Mouse (Mus musculus) spleen, postnatal 14 days (tissue): ENCODE data around the gene Gm5089.

Source experiments
- DNase-seq, 2 experiments: peaks; one replicate each; pipeline ENCODE4 v3.0.0; 2021 to 2022; ENCODE audit warnings: low spot score in 2 of 2

Gm5089 gene

DNA sequence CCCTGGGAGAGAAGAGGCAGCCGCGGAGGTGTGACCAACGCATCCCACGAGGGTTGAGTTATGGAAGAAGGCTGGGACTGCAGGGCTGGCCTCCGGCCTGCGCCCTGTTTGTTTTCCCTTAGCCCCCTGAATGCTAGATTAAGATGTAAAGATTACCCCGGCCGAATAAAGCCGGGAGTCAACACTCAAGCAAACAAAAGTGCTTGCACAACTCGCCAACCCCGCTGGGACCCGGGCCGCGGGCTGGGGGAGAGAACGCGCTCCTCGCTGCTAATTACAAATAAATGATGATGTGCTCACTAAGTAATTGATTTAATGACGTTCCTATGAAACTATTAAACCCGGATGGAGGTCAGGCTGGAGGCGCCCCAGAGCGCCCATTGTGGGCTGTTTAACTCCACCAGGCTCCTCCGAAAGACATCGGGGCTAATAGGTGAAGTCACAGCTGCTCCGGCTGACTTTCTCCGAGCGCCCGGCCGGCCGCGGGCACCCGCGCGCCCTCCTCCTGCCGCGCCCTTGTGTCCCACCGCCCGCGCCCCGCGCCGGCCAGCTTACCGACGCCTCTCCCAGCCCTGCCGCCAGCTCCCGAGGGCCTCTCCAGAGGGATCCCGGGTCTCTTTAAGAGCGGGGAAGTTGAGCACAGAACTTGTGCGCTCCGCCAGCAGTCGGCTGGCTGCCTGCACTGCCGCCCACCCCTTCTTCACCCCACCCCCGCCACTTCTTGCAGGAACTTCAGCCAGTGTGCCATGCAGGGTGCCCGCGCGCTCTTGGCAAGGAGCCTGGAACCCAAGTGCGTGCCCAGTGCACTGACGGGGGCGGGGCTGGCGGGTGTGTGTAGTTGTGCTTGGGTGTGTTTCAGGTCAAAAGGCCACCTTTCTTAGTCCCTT is at the start of gene Gm5089:
TSS of gene Gm5089 (minus strand) at position 620 of the 887 bp plus-strand sequence.
- DNase-seq, result no peak

DNA sequence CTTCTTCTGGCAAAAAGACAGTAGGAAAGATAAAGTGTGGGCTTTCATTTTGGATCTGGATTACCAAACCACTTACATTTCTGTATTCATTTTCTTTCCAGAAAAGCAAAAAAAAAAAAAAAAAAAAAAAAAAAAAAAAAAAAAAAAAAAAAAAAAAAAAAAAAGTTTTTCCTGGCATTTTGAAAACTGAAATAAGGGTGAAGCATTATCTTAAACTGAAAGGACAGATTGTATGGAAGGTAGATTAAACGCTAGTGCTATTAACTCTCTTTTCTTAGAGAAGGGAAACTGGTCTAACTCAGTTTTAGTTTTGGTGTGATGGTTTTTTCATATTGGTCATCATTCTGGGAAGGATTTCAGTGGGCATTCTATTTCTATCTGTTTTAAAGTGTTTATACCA is 41.1 kb upstream of the Gm5089 start:
- DNase-seq, result no peak

DNA sequence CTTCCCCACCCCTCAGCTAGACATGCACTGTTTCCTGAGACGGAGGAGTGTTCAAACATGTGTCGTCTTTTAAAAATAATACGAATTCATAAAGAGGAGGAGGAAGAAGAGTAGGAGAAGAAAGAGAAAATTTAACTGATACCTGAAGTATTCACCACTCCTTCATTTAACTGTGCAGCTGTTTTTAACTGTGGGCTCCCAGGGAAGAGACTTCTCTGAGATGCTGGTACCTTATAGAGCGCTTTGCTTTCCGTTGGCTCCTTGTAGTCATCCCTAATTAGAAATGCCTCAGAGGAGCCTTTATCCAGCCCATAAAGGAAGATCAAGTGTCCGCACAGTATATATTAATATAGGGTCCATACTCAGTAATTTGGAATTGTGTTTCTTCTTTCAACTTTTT is 40.6 kb upstream of the Gm5089 start:
- DNase-seq, result no peak

DNA sequence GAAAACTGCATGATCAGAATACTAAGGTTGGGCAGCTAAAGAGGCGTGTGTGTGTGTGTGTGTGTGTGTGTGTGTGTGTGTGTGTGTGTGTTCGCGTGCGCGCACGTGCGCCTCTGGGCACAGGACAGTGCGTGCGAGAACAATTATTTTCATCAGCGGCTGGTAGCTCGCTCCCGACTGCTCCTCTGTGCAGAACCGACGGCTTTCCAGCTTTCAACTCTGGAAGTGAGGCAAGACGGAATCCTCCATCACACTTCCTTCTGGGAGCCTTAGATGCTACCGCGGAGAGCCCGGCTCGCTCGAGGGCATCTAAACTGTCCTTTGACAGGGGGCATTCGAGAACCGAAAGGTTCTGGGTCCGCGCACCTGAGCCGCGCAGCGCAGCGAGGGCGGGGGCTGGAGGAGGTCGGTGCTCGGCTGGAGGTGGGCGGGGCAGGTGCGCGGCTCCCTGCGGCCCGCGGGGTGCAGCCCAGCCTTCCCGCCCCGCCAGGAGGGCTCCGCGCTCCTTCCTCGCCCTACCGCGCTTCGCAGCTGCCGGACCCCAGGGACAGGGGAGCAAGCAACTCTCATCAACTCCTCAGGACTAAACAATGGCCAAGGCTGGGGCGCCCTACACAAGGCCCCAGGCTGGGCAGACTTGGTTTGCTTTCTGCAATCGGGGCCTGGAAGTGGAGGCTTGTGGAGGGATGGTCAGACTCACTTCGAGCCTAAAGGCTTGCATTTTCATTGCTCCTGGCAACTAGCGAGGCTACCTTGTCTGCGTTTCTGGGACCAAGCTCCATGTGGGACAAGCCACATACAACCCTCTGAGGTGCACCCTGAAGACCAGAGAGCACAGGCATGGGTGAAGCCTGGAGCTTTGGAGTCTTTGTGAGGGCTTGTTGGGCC is 39.8 kb upstream of the Gm5089 start, which contains the start of gene Gm10837:
TSS of gene Gm10837 (plus strand) at position 146 of the 888 bp plus-strand sequence.
- DNase-seq, result no peak

DNA sequence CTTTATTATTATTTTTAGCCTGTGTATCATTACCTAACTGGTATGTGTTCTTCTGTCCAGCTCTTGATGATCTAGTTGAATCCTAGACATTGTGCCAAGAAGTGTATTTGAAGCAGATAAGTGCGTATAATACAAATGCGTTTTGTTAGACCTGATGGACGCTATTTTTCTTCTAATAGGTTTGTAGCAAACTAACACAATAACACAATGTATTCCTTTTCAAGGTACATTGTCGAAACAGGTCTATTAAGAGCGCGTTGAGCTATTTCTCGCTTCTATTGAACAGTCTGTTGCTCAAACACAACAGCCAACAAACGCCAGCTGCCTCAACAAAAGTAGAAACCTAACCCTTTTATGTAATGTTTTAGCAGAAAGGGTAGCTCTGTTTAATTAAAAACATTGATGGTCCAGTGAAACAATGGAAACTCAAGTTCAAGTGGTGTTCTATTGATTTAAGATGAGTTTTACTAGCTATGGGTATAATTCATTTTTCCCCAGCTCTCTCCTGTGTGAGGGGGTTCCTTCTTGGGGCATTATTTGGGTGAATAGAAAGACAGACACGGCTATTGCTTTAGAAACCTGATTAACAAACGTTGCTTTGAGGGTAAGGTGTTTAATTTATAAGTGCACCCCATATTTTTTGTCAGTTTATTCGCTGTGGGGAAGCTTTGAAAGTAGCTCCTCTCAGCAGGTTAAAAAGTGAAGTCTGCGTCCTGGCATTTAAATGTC is 38.9 kb upstream of the Gm5089 start:
- no peak for DNase-seq

DNA sequence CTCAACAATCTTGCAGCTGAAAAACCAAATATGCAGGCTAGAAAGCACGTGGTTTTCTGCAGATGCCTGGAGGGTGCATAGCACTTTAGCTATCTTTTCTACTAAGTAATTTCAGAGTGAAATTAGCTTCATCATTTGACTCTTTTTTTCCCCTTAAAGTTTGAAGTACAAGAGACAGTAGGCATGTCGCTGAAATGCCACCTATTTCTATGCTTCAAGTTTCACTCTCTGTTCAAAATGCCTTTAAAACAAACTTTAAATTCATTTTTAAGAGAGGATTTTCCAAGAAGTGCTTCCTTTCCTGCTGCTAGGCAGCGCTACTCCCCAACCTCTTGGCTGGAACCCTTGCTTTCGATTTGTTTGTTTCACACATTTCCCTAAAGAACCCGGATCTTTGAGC is 38.1 kb upstream of the Gm5089 start:
- DNase-seq, result no peak

DNA sequence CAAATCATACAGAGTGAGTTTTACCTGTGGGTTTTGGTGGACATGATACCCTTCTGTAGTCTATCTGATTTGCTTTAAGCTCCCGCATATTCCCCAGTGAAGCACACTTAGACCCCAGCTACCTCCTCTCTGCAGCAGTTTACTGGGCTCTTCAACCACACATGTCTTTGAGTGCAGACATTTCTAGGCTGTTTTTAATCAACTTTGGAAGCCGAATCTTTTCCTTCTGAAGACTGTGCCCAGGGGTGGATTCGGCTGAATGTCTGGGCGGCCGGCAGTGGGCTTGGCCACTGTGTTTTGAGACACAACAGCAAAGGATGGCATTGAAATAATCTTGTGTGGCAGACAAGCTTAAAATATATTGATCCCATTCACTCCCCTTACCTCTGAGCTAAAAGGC is 36.5 kb upstream of the Gm5089 start:
- DNase-seq, result no peak

DNA sequence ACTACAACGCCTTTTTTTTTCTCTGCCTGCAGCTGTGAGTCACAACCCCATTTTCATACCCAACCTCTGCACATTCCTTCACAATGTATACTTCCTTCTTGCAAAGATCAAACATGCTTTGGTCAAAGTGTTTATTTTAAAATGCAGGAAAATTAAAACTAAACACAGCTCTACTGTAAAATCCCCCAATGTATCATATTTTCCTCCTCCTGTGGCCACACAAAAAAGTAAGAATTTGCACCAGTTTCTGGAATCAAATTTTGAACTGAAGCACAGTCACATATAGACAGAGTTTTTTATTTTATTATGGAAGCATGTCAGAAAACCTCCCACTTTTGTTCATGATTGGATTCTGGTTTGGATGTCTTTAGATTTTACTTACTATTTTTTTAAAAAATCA is 35.7 kb upstream of the Gm5089 start:
- DNase-seq, result no peak

DNA sequence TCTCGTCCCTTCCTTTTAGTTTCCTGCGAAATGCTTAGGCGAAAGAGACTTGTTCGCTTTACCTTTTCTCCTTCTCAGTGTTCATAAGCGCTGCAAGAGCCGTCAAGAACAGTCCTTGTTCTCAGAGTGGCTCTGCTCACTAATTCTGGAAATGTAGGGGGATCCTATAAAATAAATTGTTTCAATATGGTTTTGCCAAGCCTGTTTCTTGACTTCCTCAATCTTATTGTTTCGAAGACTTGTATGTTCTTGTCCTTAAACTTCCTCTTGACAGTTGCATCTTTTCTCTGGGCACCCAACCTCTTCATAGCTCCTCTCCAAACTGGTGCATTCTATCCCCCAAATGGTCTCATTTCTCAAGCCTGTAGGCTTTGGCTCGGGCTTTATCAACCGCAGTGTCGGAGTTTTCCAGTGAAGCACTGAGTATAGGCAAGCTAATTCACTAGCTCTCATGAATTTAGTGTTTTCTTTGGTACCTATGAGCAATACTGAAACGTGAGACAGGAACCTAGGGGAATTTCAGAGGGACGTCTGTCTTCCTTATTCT is 34.8 kb upstream of the Gm5089 start:
- DNase-seq, result no peak

DNA sequence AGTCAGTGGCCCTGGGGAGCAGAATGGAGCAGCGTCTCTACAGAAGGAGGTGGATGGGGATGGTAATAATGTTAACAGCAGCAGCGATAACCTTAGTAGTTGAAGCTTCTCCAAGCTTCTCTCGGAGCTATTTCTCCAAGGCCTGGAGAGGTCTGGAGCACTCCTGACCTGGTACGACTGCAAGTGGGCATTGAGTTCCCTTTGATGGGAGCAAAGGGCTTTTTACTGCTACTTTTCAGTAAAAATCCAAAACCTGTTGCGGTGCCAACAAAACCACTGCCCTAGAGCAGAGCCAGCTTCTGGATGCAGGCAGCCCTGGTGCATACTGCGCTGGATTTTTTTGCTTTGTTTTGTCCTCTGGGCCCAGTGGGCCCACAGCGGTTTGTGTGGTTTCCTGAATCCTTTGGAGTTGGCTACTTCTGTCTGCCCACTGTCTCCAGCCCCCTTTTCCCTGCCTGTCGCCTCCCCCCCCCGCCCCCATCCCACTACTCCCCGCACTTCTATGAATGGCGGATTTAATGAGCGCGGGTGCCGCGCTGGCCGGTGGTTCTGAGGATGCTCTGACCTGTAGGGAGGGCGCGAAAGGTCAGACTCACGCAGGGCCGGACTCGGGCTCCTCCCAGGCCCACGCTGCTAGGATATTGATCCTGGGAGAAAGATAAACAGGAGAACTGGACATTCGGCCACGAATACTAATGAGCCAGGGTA is 34.1 kb upstream of the Gm5089 start:
- DNase-seq, result no peak

DNA sequence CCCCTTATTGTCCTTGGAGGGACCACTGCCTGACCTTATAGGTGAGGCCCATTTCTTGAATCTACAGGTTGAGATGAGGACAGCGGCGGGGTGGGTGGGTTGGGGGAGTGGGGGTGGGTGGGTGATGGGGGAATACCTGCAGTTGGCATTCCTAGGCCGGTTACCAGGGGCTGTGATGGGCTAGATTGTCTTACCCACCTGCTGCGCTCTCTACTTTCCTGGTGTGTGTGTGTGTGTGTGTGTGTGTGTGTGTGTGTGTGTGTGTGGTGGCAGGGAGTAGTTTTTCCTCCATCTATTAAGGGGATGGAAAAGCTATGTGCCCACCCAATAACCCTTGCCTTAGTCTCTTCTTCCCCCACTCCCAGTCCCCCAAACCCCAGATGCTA is 33.5 kb upstream of the Gm5089 start:
- DNase-seq, result no peak

DNA sequence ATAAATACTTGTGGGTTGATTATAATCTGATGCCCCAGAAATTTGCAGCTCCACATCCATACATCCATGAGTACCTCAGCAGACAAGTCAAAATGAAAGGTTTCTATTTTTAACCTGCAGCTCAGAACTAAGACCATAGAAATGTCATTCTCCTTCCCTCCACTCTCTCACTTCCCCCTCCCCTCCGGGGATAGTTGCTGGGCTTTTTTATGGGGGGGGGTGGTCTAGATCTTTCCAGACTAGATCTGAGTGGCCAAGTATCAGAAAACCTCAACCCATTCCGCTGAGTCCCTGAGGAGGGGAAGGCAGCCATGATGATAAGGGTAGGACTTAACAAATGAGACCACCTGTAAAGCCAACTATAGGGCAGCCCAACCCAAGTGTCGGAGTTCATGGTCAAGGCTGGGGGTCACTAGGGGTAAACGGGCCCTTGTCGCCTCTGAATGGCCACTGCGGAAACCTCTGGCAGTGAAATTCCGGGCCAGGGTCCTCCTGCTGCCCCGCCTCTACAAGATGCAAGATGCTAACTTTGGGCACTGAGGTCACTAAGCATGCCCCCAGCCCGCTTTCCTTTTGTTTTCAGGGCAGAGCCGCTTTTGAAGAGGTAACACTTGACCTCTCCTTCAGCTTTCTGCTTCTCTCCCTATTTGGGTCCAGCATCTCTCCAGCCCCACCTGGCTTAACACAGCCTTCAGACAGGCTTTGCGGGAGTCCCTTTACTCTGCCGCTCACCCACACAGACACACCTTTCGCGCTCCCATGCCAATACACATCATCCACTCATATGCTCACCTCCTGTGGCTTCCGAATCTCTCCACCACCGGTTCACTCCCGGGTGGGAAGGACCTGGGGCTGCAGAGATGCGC is 32.9 kb upstream of the Gm5089 start:
- no peak for DNase-seq

DNA sequence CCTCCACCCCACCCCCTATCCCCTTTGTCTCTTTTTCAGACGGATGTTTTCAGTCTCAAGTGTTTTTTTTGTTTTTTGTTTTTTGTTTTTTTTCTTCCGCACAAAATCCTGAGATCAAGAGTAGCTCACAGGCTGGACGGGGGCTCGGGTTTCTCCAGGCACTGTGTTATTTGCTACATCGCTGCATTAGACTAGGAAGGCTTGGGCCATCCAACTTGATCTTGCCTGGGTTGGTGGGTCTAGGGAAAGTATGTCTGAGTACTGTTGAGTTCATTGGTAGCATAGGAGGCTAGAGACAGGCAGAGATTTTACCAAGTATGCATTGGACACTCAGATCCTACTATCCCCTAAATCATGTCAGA is 32.1 kb upstream of the Gm5089 start:
- DNase-seq, result no peak

DNA sequence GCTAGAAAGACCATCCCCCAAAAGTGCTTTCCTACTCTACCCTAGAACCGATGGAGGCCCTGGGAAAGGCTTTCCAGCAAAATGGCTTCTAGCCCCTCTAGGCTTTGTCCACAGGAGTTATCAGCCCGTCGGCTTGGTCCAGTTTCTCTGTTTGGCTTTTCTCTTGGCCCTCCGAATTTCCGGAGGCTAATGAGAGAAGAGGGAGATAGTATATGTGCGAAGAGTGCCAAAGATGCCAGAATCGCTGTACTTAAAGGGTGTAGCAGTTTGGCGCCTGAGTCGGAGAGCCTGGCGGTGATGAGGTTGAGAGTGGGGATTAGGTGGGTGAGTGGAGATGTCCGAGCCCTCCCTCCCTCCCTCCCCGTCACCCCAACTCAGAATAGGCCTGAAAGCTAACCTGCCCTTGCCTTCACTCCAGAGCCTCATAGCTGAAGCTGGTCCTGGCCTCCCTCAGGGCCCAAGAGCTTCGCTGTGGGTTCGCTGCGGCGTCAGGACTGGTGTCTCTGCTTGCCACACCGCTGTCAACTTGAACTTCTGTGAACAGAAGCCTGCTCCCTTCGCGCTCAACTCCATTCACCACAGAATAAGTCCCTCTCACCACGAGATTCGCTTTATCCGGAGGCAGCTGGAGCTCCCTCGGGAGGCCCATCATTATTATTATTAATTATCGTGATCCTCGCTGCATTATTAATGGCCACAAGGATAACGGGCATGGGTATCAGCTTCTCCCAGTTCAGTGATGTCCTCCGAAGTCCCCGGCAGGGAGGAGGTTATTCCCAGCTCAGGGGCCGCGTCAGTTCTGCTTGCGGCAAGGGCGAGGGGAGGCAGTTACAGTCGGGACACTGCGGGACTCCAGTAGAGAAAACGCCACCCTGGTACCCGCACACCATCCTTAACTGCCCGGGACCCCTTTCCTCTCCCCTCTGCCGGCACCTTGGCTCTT is 31.4 kb upstream of the Gm5089 start:
- DNase-seq, result no peak

DNA sequence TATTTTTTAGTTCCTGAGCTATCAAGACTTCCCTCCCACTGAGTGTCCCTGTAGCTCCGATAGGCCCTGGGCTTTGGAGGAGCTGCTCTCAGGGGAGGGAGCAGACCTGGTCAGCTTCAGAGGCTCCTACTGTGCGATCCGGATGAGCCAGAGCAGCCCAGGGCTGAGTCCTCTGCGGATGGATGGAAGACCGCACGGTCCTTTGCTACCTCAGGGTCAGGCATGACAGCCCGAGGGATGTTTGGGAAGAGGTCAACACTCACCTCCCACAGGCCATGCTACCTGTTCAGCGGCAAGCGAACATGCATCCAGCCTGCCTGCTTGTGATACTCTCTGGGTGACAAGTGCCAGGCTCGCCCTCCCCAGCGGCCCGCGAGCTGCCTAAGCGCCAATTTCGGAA is 30.3 kb upstream of the Gm5089 start:
- DNase-seq, result no peak

DNA sequence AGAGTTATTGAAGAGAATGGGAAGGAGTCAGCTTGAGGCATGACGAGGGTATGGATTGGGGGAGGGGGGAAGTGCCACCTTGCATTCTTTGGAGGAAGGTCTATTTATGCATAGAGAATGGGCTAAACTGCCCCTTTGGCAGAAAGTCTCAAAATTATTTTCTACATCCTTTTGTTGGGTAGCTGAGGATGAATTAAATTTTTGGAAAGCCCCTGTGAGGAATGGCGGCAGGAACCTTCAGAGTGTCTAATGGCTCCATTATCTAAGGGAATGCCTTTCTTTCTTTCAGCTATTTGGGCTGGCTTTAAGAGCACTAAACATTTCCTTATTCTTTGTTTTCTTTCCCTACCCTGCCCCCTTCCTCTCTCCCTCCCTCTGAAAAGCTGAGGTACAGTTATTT is 29.4 kb upstream of the Gm5089 start:
- DNase-seq, result no peak

DNA sequence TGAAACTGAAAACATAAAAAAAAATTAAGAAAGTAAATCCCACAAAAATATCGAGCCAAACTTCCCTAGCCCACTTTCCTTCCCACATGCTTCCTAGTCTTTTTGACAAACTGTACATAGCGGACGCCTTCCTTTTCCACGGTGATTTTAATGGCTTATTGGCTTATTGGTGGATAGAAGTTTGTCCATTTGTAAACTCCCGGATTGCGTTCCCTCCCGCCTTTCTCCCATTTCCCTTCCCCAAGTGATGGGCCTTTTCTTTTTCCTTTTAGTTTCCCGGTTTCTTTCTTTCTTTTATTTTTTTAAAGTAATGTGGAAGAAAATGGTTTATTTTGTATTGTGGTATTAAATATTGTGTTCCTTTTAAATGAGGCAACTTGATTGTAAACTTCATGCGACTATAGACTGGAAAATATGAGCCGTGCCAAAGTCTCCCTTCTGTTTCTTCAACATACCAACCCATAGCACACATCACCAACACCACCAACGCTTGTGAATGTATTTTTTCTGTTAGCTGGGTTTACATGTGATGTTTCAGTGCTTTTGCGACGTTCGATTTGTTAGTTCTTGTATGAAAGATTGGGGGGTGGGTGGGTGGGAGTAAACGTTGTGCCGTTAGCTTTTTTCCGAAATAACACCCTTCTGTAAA is 28.7 kb upstream of the Gm5089 start:
- DNase-seq, result no peak

DNA sequence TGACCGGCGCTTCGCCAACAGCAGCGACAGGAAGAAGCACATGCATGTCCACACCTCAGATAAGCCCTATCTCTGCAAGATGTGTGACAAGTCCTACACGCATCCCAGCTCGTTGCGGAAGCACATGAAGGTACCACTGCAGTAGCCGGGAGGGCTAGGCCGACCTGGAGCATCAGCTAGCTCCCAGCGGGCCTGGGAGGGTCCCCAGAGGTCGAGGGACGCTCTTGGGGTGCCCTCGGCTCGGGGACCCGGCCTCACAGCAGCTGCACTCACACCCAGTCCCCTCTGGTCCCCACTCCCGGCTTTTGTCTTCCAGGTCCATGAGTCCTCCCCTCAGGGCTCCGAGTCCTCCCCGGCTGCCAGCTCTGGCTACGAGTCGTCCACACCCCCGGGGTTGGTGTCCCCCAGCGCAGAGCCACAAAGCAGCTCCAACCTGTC is 27.7 kb upstream of the Gm5089 start:
- no peak for DNase-seq
